ENCODE assay signal across 10 mouse cellular contexts in the genomic region with DNA sequence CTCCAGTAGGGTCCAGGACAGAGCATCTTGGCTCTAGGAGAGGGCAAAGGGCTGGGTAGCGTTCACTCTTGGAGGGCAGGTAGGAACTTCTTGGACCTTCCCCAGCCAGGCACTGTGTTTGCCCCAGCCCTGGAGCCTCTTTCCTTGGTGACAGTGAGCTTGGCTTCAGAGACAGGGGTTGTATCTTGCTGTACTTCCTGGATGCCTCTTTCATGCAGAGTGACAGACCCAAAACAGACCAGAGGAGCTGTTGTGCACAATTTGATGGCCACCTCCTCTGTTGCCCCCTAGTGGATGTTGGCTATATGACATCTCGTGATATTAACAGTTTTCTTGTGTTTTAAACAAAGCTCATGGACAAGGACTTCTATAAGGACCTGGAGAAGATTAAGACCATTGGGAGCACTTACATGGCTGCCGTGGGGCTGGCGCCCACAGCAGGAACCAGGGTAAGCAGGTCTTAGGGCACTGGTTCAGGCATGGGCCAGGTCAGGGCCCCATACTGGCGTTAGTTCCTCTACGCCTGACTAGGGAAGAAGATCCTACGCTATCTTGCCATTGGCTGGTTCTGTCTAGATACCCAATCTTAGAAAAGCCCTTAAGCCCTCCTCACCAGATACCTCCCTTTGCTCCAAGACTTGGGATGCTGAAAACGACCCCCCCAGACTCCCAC. TPM values are rescaled to one million over a fixed set of nuclear protein-coding genes. Genes with fewer than 3 reads are reported as not detected.
DNase-seq lines count a peak whose midpoint lies in the region; ATAC-seq and TF ChIP-seq lines count a peak whose summit lies in the region.
"Had no signal": no experiment of that assay in that cellular context is flagged by ENCODE, and none has a peak within 500 bp of the region (broad histone marks: within the 10 kb centered on the region; RNA-seq: fewer than 3 reads in every experiment).

No protein-coding gene starts in this region.

- H3K9ac ChIP-seq in lung, embryonic 16.5 days (ENCODE audit: low read length): no peak overlapping the region

- TF ChIP-seq CTCF in cerebellum, adult 2 months (IDR thresholded peaks at IDR 0.05; ENCODE audit: borderline replicate concordance, insufficient read depth, low read depth, low read length): peak; percentile 76

- H3K27me3 ChIP-seq in cerebellum, adult 2 months (ENCODE audit: control insufficient read depth, insufficient read depth, low read length): no peaks in the 10 kb centered on the region
- no peaks in the 10 kb centered on the region for H3K27me3 ChIP-seq in lung, embryonic 16.5 days (ENCODE audit: control insufficient read depth, insufficient read depth, low read depth, low read length)
- H3K27me3 ChIP-seq in splenic B cell, adult 2 months (ENCODE audit: control insufficient read depth, insufficient read depth, low read length, poor library complexity, severe bottlenecking): no peaks in the 10 kb centered on the region
- H3K27me3 ChIP-seq: Patski had no signal

- H3K27ac ChIP-seq in cerebellum, adult 2 months (ENCODE audit: insufficient read depth, low read length): peak overlapping the region; percentile 23; the same call in 1 of the 2 replicates
- H3K27ac ChIP-seq in lung, embryonic 16.5 days (ENCODE audit: low read length): no peak overlapping the region

- no peak overlapping the region for H3K4me3 ChIP-seq in cerebellum, adult 2 months (replicated peaks; ENCODE audit: insufficient read depth, low read depth, low read length)
- H3K4me3 ChIP-seq in lung, embryonic 16.5 days (ENCODE audit: low read length): no peak overlapping the region

- whole genome bisulfite sequencing in cerebellum, adult 2 months: 64% methylated on average over 8 of the region's 8 CpGs
- WGBS in lung, embryonic 16.5 days: 69% methylated on average over 8 of the region's 8 CpGs

- H3K4me1 ChIP-seq in cerebellum, adult 2 months (ENCODE audit: control insufficient read depth, insufficient read depth, low read length): peaks cover 25% of the 10 kb centered on the region
- peaks cover 13% of the 10 kb centered on the region for H3K4me1 ChIP-seq in lung, embryonic 16.5 days (replicated peaks; ENCODE audit: control insufficient read depth, insufficient read depth, low read length)

- H3K9me3 ChIP-seq in lung, embryonic 16.5 days (ENCODE audit: control insufficient read depth, low read length): no peaks in the 10 kb centered on the region

- no peak overlapping the region for H3K4me2 ChIP-seq in lung, embryonic 16.5 days (ENCODE audit: low read depth, low read length)

- ATAC-seq in common myeloid progenitor, adult 5-6 weeks (replicated peaks; ENCODE audit: low read depth, poor library complexity, severe bottlenecking): 0 out of 2 replicates have a peak, but pooled peaks have one; percentile 36
- peak; percentile 27 for ATAC-seq in lung, embryonic 16.5 days (ENCODE audit: low read depth)
- ATAC-seq: Patski had no signal

- H3K36me3 ChIP-seq in lung, embryonic 16.5 days (ENCODE audit: control insufficient read depth, insufficient read depth, low read length): no peaks in the 10 kb centered on the region
- H3K36me3 ChIP-seq in splenic B cell, adult 2 months (ENCODE audit: control insufficient read depth, insufficient read depth, low read length, poor library complexity, severe bottlenecking): no peaks in the 10 kb centered on the region

- DNase-seq in cerebellum, adult 2 months: peak in 1 of 2 experiments; percentile 61
- DNase-seq in cerebellum, adult 9-11 months: no peak
- peak; percentile 52 for DNase-seq in CD4-positive helper T cell, adult 2 months (ENCODE audit: low read depth, low spot score)
- peak; percentile 62 for DNase-seq in induced T-regulatory cell, adult 2 months (ENCODE audit: low read depth)
- DNase-seq in splenic B cell, adult 2 months (ENCODE audit: low read depth, low spot score): peak; percentile 3
- DNase-seq in gastrocnemius, postnatal 10 days: no peak

- no peak for TF ChIP-seq POLR2A in cerebellum, adult 2 months (IDR thresholded peaks at IDR 0.05; ENCODE audit: borderline replicate concordance, insufficient read depth, low read length)

RNA-seq across cellular contexts. Expression of a gene that starts 26.7 kb away (rescaled TPM):
- not detected in 2 replicates for polyA plus RNA-seq in cerebellum, adult 2 months (2012; rRNA removed)
- total RNA-seq in common myeloid progenitor, adult 5-6 weeks (2017): not detected in 2 replicates
- polyA plus RNA-seq in lung, embryonic 16.5 days (2015; fragmentation: Nextera tagmentation; extraction: Ambion mirVana): 0.15 TPM in 1 of 2 replicates, not detected in the other
- total RNA-seq in gastrocnemius, postnatal 10 days (2021): not detected
- polyA plus RNA-seq: large intestine, adult 2 months; Patski had no signal

RNA-seq across cellular contexts. Expression of a gene that starts 35.9 kb away (rescaled TPM):
- 1.1 and 1.3 TPM in 2 replicates for polyA plus RNA-seq in cerebellum, adult 2 months (2012; rRNA removed)
- total RNA-seq in common myeloid progenitor, adult 5-6 weeks (2017): not detected in 2 replicates
- polyA plus RNA-seq in lung, embryonic 16.5 days (2015; fragmentation: Nextera tagmentation; extraction: Ambion mirVana): 0.58 and 3.4 TPM in 2 replicates
- under 1 TPM in 1 of 2 experiments, not detected in 1; 0.68 TPM for total RNA-seq in gastrocnemius, postnatal 10 days (2021)

RNA-seq across cellular contexts. Expression of a gene that starts 52.1 kb away (rescaled TPM):
- 11.0 and 15.1 TPM in 2 replicates for polyA plus RNA-seq in cerebellum, adult 2 months (2012; rRNA removed)
- 0.09 TPM in 1 of 2 replicates, not detected in the other for total RNA-seq in common myeloid progenitor, adult 5-6 weeks (2017)
- 14.8 and 16.4 TPM in 2 replicates for polyA plus RNA-seq in lung, embryonic 16.5 days (2015; fragmentation: Nextera tagmentation; extraction: Ambion mirVana)
- 10 to 100 TPM; 76.9 to 82.2 TPM for total RNA-seq in gastrocnemius, postnatal 10 days (2021)

Comparison
In these comparisons a context has a peak if more than half of its experiments do, and no peak if none do; other contexts are left out.
1. DNase-seq: peak in CD4-positive helper T cell, adult 2 months (single experiment), induced T-regulatory cell, adult 2 months (single experiment) and splenic B cell, adult 2 months (single experiment); none in cerebellum, adult 9-11 months (single experiment) and gastrocnemius, postnatal 10 days (single experiment).
2. RNA of a gene that starts 52.1 kb away (total RNA-seq): 76.9 to 82.2 TPM in gastrocnemius, postnatal 10 days; 0.09 TPM in common myeloid progenitor, adult 5-6 weeks; every median in the first group is over 10 times any median in the second.